Mouse (Mus musculus) intestine, embryonic 15.5 days (tissue): ENCODE measurements at regions not wholly inside any gene's neighbourhood (a gene's known extent, or its start where the extent isn't known, plus 50 kb on each side); places are given as distances from the start of the nearest gene placed in this dataset.

Experiments used
- ATAC-seq: fragments of 200-750 bp; cut with Nextera tagmentation; 2 replicates; pipeline ENCODE4 v1.8.0; 2017; ENCODE audit warnings: moderate TSS enrichment, moderate library complexity
- H3K27ac ChIP-seq: fragments of 300-500 bp; sonication (generic); 2 replicates; pipeline ENCODE4 v1.5.1; 2015; ENCODE audit warnings: mild to moderate bottlenecking, inconsistent platforms
- H3K27me3 ChIP-seq: fragments of 300-500 bp; sonication (generic); replicated peaks from 2 replicates; pipeline ENCODE4 v1.6.1; 2015; ENCODE audit warnings: inconsistent platforms
- H3K36me3 ChIP-seq: fragments of 300-500 bp; sonication (generic); 2 replicates; pipeline ENCODE4 v1.6.1; 2015; ENCODE audit warnings: inconsistent platforms
- H3K4me1 ChIP-seq: fragments of 300-500 bp; sonication (generic); replicated peaks from 2 replicates; pipeline ENCODE4 v1.6.1; 2015; ENCODE audit warnings: inconsistent platforms
- H3K4me2 ChIP-seq: fragments of 300-500 bp; sonication (generic); replicated peaks from 2 replicates; pipeline ENCODE4 v1.6.1; 2015; ENCODE audit warnings: mild to moderate bottlenecking, inconsistent platforms
- H3K4me3 ChIP-seq: fragments of 300-500 bp; sonication (generic); replicated peaks from 2 replicates; pipeline ENCODE4 v1.5.1; 2015; ENCODE audit warnings: inconsistent platforms
- H3K9ac ChIP-seq: fragments of 300-500 bp; sonication (generic); 2 replicates; pipeline ENCODE4 v1.6.1; 2015; ENCODE audit warnings: inconsistent platforms
- H3K9me3 ChIP-seq: fragments of 300-500 bp; sonication (generic); 2 replicates; pipeline ENCODE4 v1.6.1; 2016; ENCODE audit warnings: inconsistent platforms
- WGBS: fragments of 180-500 bp; shearing (Covaris S2); methylation state at CpG from one replicate; pipeline ENCODE4 v1.1.7; 2015; 5-methylcytosine and 5-hydroxymethylcytosine counted together

- no peaks in the 10 kb centered on the region for H3K36me3 ChIP-seq
- H3K9ac ChIP-seq = no peak overlapping the region
- ATAC-seq = no peak
- WGBS = 57% methylated on average over 3 of the region's 3 CpGs
- H3K9me3 ChIP-seq = no peaks in the 10 kb centered on the region
- no peak overlapping the region for H3K4me2 ChIP-seq
- no peak overlapping the region for H3K4me3 ChIP-seq
- H3K27me3 ChIP-seq = no peaks in the 10 kb centered on the region
- H3K27ac ChIP-seq = no peak overlapping the region
- H3K4me1 ChIP-seq = no peaks in the 10 kb centered on the region
Observed at GRCm38 (mm10) chr14:85784386-85784785, 1341.0 kb downstream of the Pcdh17 start.

GRCm38 (mm10) chr14:85770636-85771035 is 1327.3 kb downstream of the Pcdh17 start:
- WGBS = 75% methylated on average over 4 of the region's 4 CpGs
- Histone ChIP-seq H3K27ac (no peak overlapping the region), H3K9me3 (no peaks in the 10 kb centered on the region), H3K4me1 (no peaks in the 10 kb centered on the region), H3K36me3 (no peaks in the 10 kb centered on the region), H3K4me2 (no peak overlapping the region), H3K4me3 (no peak overlapping the region), H3K9ac (no peak overlapping the region), H3K27me3 (no peaks in the 10 kb centered on the region)
- ATAC-seq = no peak

- WGBS = 77% methylated on average over 5 of the region's 5 CpGs
- Histone ChIP-seq H3K4me3 (no peak overlapping the region), H3K9me3 (no peaks in the 10 kb centered on the region), H3K36me3 (no peaks in the 10 kb centered on the region), H3K27me3 (no peaks in the 10 kb centered on the region), H3K4me1 (no peaks in the 10 kb centered on the region), H3K27ac (no peak overlapping the region), H3K4me2 (no peak overlapping the region), H3K9ac (no peak overlapping the region)
- no peak for ATAC-seq
Observed at GRCm38 (mm10) chr14:85768301-85768700, 1324.9 kb downstream of the Pcdh17 start.

- no peak for ATAC-seq
- no peaks in the 10 kb centered on the region for H3K9me3 ChIP-seq
- no peaks in the 10 kb centered on the region for H3K36me3 ChIP-seq
- 74% methylated on average over 1 of the region's 1 CpGs for WGBS
- no peak overlapping the region for H3K4me2 ChIP-seq
- no peak overlapping the region for H3K4me3 ChIP-seq
- H3K27me3 ChIP-seq = no peaks in the 10 kb centered on the region
- H3K27ac ChIP-seq = no peak overlapping the region
- H3K4me1 ChIP-seq = no peaks in the 10 kb centered on the region
- no peak overlapping the region for H3K9ac ChIP-seq
Observed at GRCm38 (mm10) chr14:85757343-85757742, 1314.0 kb downstream of the Pcdh17 start.

GRCm38 (mm10) chr14:85738567-85738966 is 1295.2 kb downstream of the Pcdh17 start:
- H3K4me3 ChIP-seq = no peak overlapping the region
- H3K9me3 ChIP-seq = no peaks in the 10 kb centered on the region
- H3K9ac ChIP-seq = no peak overlapping the region
- no peak overlapping the region for H3K4me2 ChIP-seq
- H3K27ac ChIP-seq = no peak overlapping the region
- H3K4me1 ChIP-seq = no peaks in the 10 kb centered on the region
- ATAC-seq = peak; percentile 93
- H3K36me3 ChIP-seq = no peaks in the 10 kb centered on the region
- WGBS = 50% methylated on average over 4 of the region's 4 CpGs
- no peaks in the 10 kb centered on the region for H3K27me3 ChIP-seq
